Mouse (Mus musculus): ENCODE measurements around the gene Letm1.

DNA sequence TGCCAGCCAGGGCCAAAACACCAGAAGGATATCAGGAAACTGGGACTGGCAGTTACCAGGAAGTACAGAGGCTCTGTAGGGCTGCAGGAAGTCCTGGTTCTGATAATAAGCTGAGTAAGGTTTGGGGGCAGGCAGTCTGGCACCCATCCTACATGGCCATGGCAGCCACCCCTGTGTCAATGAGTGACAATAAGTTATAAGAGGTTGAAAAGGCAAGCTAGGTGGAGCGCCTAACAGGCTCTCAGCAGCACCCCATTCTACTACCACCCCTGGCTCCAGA lies 76.3 kb downstream of the Letm1 start:
- TF ChIP-seq CTCF (IDR thresholded peaks at IDR 0.05) (no peak), POLR2A (IDR thresholded peaks at IDR 0.05; ENCODE audit: insufficient read depth, low read depth, low read length) (no peak), EP300 (IDR thresholded peaks at IDR 0.05; ENCODE audit: insufficient read depth, low read depth, low read length) (no peak)
